Mouse (Mus musculus) layer of hippocampus, adult 11-12 months (tissue): Measurements from ENCODE around the gene Sufu.

Experiments
- DNase-seq: peaks from one replicate; pipeline ENCODE4 v3.0.0; 2022; ENCODE audit warnings: low spot score

The Sufu gene

GRCm38 (mm10) chr19:46516667-46517528, 120.2 kb downstream of the Sufu start:
- no peak for DNase-seq

- DNase-seq: no peak
Measured at GRCm38 (mm10) chr19:46517529-46518351, 121.0 kb downstream of the Sufu start.

GRCm38 (mm10) chr19:46518352-46518787, 121.7 kb downstream of the Sufu start:
- no peak for DNase-seq

GRCm38 (mm10) chr19:46518828-46519621, 122.3 kb downstream of the Sufu start:
- no peak for DNase-seq

GRCm38 (mm10) chr19:46521698-46522097, 125.0 kb downstream of the Sufu start:
- no peak for DNase-seq

GRCm38 (mm10) chr19:46522433-46523044, 125.8 kb downstream of the Sufu start:
- DNase-seq: no peak

- DNase-seq: no peak
Measured at GRCm38 (mm10) chr19:46523131-46523479, 126.4 kb downstream of the Sufu start.

- DNase-seq: peak; percentile 82
Measured at GRCm38 (mm10) chr19:46523480-46524151, 126.9 kb downstream of the Sufu start.

GRCm38 (mm10) chr19:46524152-46524544, 127.5 kb downstream of the Sufu start:
- no peak for DNase-seq

- DNase-seq: no peak
Measured at GRCm38 (mm10) chr19:46524601-46525321, 128.1 kb downstream of the Sufu start.

- DNase-seq: no peak
Measured at GRCm38 (mm10) chr19:46525691-46526631, 129.3 kb downstream of the Sufu start.

GRCm38 (mm10) chr19:46527632-46528528, 131.2 kb downstream of the Sufu start:
- no peak for DNase-seq

GRCm38 (mm10) chr19:46528529-46529213, 132.0 kb downstream of the Sufu start:
- no peak for DNase-seq

GRCm38 (mm10) chr19:46529601-46530448, 133.1 kb downstream of the Sufu start:
- DNase-seq: no peak

- DNase-seq: no peak
Measured at GRCm38 (mm10) chr19:46530449-46530990, 133.8 kb downstream of the Sufu start.
